In the genomic region with DNA sequence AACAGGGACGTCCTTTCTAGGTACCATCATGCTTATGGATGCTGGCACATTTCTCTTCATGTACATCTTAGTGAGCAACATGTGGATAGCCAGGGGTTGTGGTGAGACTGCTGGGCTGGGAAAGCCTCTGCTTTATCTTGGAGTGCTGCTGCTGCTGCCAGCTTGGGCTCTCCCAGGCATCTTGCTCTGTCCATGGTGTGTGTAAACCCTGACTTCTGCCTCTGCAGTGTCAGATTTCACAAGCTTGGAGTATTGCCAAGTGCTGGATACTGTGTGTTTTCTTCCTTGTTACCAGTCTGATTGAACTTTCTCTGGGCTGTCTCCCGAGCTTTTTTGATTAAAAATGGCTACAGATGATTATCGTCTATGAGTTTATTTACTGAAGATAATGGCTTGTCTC, we compare ENCODE assay signal across 10 mouse cellular contexts. TPM values are rescaled to one million over a fixed set of nuclear protein-coding genes. Genes with fewer than 3 reads are reported as not detected.
DNase-seq lines count a peak whose midpoint lies in the region; ATAC-seq lines count a peak whose summit lies in the region.
"Had no signal": no experiment of that assay in that cellular context is flagged by ENCODE, and none has a peak within 500 bp of the region (broad histone marks: within the 10 kb centered on the region; RNA-seq: fewer than 3 reads in every experiment).

No protein-coding gene starts in this region.

- H3K4me3 ChIP-seq in heart, embryonic 14.5 days (ENCODE audit: control insufficient read depth in 1 of 2, insufficient read depth in 1 of 2, low read depth in 1 of 2, low read length in 2 of 2): no peak overlapping the region
- no peak overlapping the region for H3K4me3 ChIP-seq in heart, embryonic 12.5 days
- H3K4me3 ChIP-seq in forebrain, embryonic 16.5 days (replicated peaks; ENCODE audit: low read length): no peak overlapping the region

- H3K4me2 ChIP-seq in heart, embryonic 14.5 days (ENCODE audit: low read length): no peak overlapping the region
- no peak overlapping the region for H3K4me2 ChIP-seq in heart, embryonic 12.5 days
- H3K4me2 ChIP-seq in forebrain, embryonic 16.5 days (ENCODE audit: low read length): no peak overlapping the region

- H3K9me3 ChIP-seq in heart, embryonic 14.5 days (ENCODE audit: control insufficient read depth, low read length): no peaks in the 10 kb centered on the region
- H3K9me3 ChIP-seq in heart, embryonic 12.5 days (replicated peaks): no peaks in the 10 kb centered on the region
- no peaks in the 10 kb centered on the region for H3K9me3 ChIP-seq in forebrain, embryonic 16.5 days (ENCODE audit: control insufficient read depth, low read length)

- intact Hi-C loops in gastrocnemius, postnatal 14 days (cut with DNase I; ENCODE audit: low total_unique reads): no loop called here

- peaks cover 0 to 7% of the 10 kb centered on the region in 2 experiments; a peak in 2 of 4 replicates for H3K4me1 ChIP-seq in heart, embryonic 14.5 days (ENCODE audit: control insufficient read depth in 2 of 2, insufficient read depth in 2 of 2, low read length in 2 of 2)
- H3K4me1 ChIP-seq in heart, embryonic 12.5 days (replicated peaks): peaks cover 6% of the 10 kb centered on the region
- H3K4me1 ChIP-seq in forebrain, embryonic 16.5 days (replicated peaks; ENCODE audit: control insufficient read depth, insufficient read depth, low read length): no peaks in the 10 kb centered on the region

- no peak overlapping the region for H3K27ac ChIP-seq in heart, embryonic 14.5 days (replicated peaks in 1 of 2; ENCODE audit: control insufficient read depth in 1 of 2, insufficient read depth in 1 of 2, low read depth in 2 of 2, low read length in 2 of 2)
- H3K27ac ChIP-seq in heart, embryonic 12.5 days (ENCODE audit: poor library complexity, severe bottlenecking): no peak overlapping the region
- H3K27ac ChIP-seq in forebrain, embryonic 16.5 days (ENCODE audit: low read length): no peak overlapping the region

- WGBS in heart, embryonic 14.5 days: 22% methylated on average over 3 of the region's 3 CpGs
- 18% methylated on average over 3 of the region's 3 CpGs for WGBS in heart, embryonic 12.5 days
- 51% methylated on average over 3 of the region's 3 CpGs for WGBS in forebrain, embryonic 16.5 days

- H3K9ac ChIP-seq in heart, embryonic 14.5 days (ENCODE audit: low read length): no peak overlapping the region
- H3K9ac ChIP-seq in heart, embryonic 12.5 days: no peak overlapping the region
- no peak overlapping the region for H3K9ac ChIP-seq in forebrain, embryonic 16.5 days (replicated peaks; ENCODE audit: low read depth, low read length)

- H3K36me3 ChIP-seq in heart, embryonic 14.5 days (ENCODE audit: control insufficient read depth, insufficient read depth, low read length): no peaks in the 10 kb centered on the region
- H3K36me3 ChIP-seq in heart, embryonic 12.5 days: no peaks in the 10 kb centered on the region
- no peaks in the 10 kb centered on the region for H3K36me3 ChIP-seq in forebrain, embryonic 16.5 days (ENCODE audit: control insufficient read depth, insufficient read depth)
- H3K36me3 ChIP-seq: G1E had no signal

- DNase-seq in embryo, embryonic 11 days: peak; percentile 70
- DNase-seq in kidney, postnatal 10 days: peak; percentile 69
- DNase-seq in ovary, postnatal 36 days (ENCODE audit: low spot score): peak; percentile 39
- no peak for DNase-seq in gastrocnemius, postnatal 14 days
- DNase-seq in right cerebral cortex, postnatal 25 days: no peak

- ATAC-seq in heart, embryonic 14.5 days (ENCODE audit: insufficient number of reproducible peaks, insufficient read depth, low FRiP score, low read depth): peak; percentile 65; the same call in 1 of the 2 replicates
- ATAC-seq in heart, embryonic 12.5 days (ENCODE audit: insufficient number of reproducible peaks, low FRiP score): no peak
- ATAC-seq in forebrain, embryonic 16.5 days: no peak

- H3K27me3 ChIP-seq in heart, embryonic 14.5 days (ENCODE audit: control insufficient read depth, insufficient read depth, low read length): no peaks in the 10 kb centered on the region
- H3K27me3 ChIP-seq in heart, embryonic 12.5 days (replicated peaks): 0 out of 2 replicates have a peak, but pooled peaks cover 1% of the 10 kb centered on the region
- H3K27me3 ChIP-seq in forebrain, embryonic 16.5 days (replicated peaks; ENCODE audit: control insufficient read depth, insufficient read depth, low read length): no peaks in the 10 kb centered on the region

RNA-seq across cellular contexts. Expression of gene Gm11985, which starts 45.6 kb away (rescaled TPM):
- polyA plus RNA-seq in heart, embryonic 14.5 days (2014; fragmentation: Nextera tagmentation; extraction: Ambion mirVana): not detected in 2 replicates
- polyA plus RNA-seq in heart, embryonic 12.5 days (2016; fragmentation: Nextera tagmentation; extraction: Ambion mirVana): not detected in 2 replicates
- not detected in 2 replicates for polyA plus RNA-seq in forebrain, embryonic 16.5 days (2015; fragmentation: Nextera tagmentation; extraction: Ambion mirVana)
- not detected for total RNA-seq in gastrocnemius, postnatal 14 days (2021)
- total RNA-seq: hematopoietic stem cell, adult 5-6 weeks had no signal
- polyA plus RNA-seq: G1E had no signal

RNA-seq across cellular contexts. Expression of gene Igfbp1, which starts 54.9 kb away (rescaled TPM):
- not detected in 2 replicates for polyA plus RNA-seq in heart, embryonic 14.5 days (2014; fragmentation: Nextera tagmentation; extraction: Ambion mirVana)
- 0.17 and 0.61 TPM in 2 replicates for polyA plus RNA-seq in heart, embryonic 12.5 days (2016; fragmentation: Nextera tagmentation; extraction: Ambion mirVana)
- 0.23 TPM in 1 of 2 replicates, not detected in the other for polyA plus RNA-seq in forebrain, embryonic 16.5 days (2015; fragmentation: Nextera tagmentation; extraction: Ambion mirVana)
- not detected for total RNA-seq in gastrocnemius, postnatal 14 days (2021)
- total RNA-seq: hematopoietic stem cell, adult 5-6 weeks had no signal
- polyA plus RNA-seq: G1E had no signal

Comparison
In these comparisons a context has a peak if more than half of its experiments do, and no peak if none do; other contexts are left out.
1. DNase-seq: peak in embryo, embryonic 11 days (single experiment), kidney, postnatal 10 days (single experiment) and ovary, postnatal 36 days (single experiment); none in gastrocnemius, postnatal 14 days (single experiment) and right cerebral cortex, postnatal 25 days (single experiment).